In genomic region chr15:100615825-100616220, GRCm38 (mm10) we compare ENCODE assay signal across 8 mouse cellular contexts. TPM values are rescaled to one million over a fixed set of nuclear protein-coding genes. Genes with fewer than 3 reads are reported as not detected.
DNase-seq lines count a peak whose midpoint lies in the region; ATAC-seq and TF ChIP-seq lines count a peak whose summit lies in the region.

No protein-coding gene starts in this region.

- peak; percentile 90 for DNase-seq in ES-CJ7 (ENCODE audit: low read depth, low spot score)
- DNase-seq in c-Kit-positive CD71-positive TER-119-positive erythroid progenitor cells, embryonic 14.5 days (ENCODE audit: low spot score) = peak; percentile 87
- peak; percentile 88 for DNase-seq in heart, postnatal 0 days (ENCODE audit: low spot score)
- peak; percentile 94 to 97 for DNase-seq in kidney, postnatal 36 days
- peak; percentile 94 for DNase-seq in liver, postnatal 0 days

- H3K4me3 ChIP-seq in forebrain, embryonic 12.5 days (replicated peaks) = peak overlapping the region; percentile 81
- H3K4me3 ChIP-seq in heart, postnatal 0 days (ENCODE audit: low read depth, low read length) = peak overlapping the region; percentile 91
- H3K4me3 ChIP-seq in liver, postnatal 0 days (ENCODE audit: low read depth, low read length) = peak overlapping the region; percentile 99
- H3K4me3 ChIP-seq in neural tube, embryonic 14.5 days (ENCODE audit: low read depth, low read length) = peak overlapping the region; percentile 83
- H3K4me3 ChIP-seq in testis, adult 2 months (ENCODE audit: control insufficient read depth, low read depth, low read length) = peak overlapping the region; percentile 89

- no peaks in the 10 kb centered on the region; the same call in 1 of the 2 replicates for H3K27me3 ChIP-seq in forebrain, embryonic 12.5 days
- 0 out of 2 replicates have a peak, but pooled peaks cover 3% of the 10 kb centered on the region for H3K27me3 ChIP-seq in heart, postnatal 0 days (ENCODE audit: control insufficient read depth, insufficient read depth, low read length)
- no peaks in the 10 kb centered on the region for H3K27me3 ChIP-seq in liver, postnatal 0 days (ENCODE audit: insufficient read depth, low read length)
- H3K27me3 ChIP-seq in neural tube, embryonic 14.5 days (ENCODE audit: control insufficient read depth, insufficient read depth, low read length) = no peaks in the 10 kb centered on the region
- no peaks in the 10 kb centered on the region for H3K27me3 ChIP-seq in testis, adult 2 months (ENCODE audit: control insufficient read depth, insufficient read depth, low read length)

- peak; percentile 54 for TF ChIP-seq POLR2A in testis, adult 2 months (IDR thresholded peaks at IDR 0.05; ENCODE audit: control insufficient read depth, low read depth, low read length)

- ATAC-seq in forebrain, embryonic 12.5 days (ENCODE audit: low FRiP score) = peak; percentile 87
- peak; percentile 83 for ATAC-seq in heart, postnatal 0 days (ENCODE audit: insufficient read depth, low read depth)
- ATAC-seq in liver, postnatal 0 days = peak; percentile 73
- peak; percentile 89 for ATAC-seq in neural tube, embryonic 14.5 days (ENCODE audit: low read depth)

- TF ChIP-seq CTCF in heart, postnatal 0 days (IDR thresholded peaks at IDR 0.05; ENCODE audit: low read depth) = no peak
- TF ChIP-seq CTCF in liver, postnatal 0 days (IDR thresholded peaks at IDR 0.05; ENCODE audit: low read depth) = no peak
- no peak for TF ChIP-seq CTCF in testis, adult 2 months (IDR thresholded peaks at IDR 0.05; ENCODE audit: control insufficient read depth, insufficient read depth, insufficient replicate concordance, low read depth, low read length)

- no peak for TF ChIP-seq EP300 in heart, postnatal 0 days (IDR thresholded peaks at IDR 0.05; ENCODE audit: low read depth)
- no peak for TF ChIP-seq EP300 in liver, postnatal 0 days (IDR thresholded peaks at IDR 0.05; ENCODE audit: low read depth)

- no peaks in the 10 kb centered on the region for H3K9me3 ChIP-seq in forebrain, embryonic 12.5 days
- no peaks in the 10 kb centered on the region for H3K9me3 ChIP-seq in heart, postnatal 0 days (replicated peaks; ENCODE audit: control insufficient read depth, low read length)
- H3K9me3 ChIP-seq in liver, postnatal 0 days (ENCODE audit: low read length) = no peaks in the 10 kb centered on the region
- no peaks in the 10 kb centered on the region for H3K9me3 ChIP-seq in neural tube, embryonic 14.5 days (ENCODE audit: control insufficient read depth, low read length)

- 1% methylated on average over 42 of the region's 43 CpGs for WGBS in forebrain, embryonic 12.5 days
- under 1% methylated on average over 36 of the region's 43 CpGs for WGBS in heart, postnatal 0 days
- 3% methylated on average over 41 of the region's 43 CpGs for WGBS in liver, postnatal 0 days (ENCODE audit: insufficient replicate concordance)
- WGBS in neural tube, embryonic 14.5 days = under 1% methylated on average over 43 of the region's 43 CpGs

- H3K4me1 ChIP-seq in forebrain, embryonic 12.5 days = peaks cover 22% of the 10 kb centered on the region
- peaks cover 8% of the 10 kb centered on the region; the same call in 1 of the 2 replicates for H3K4me1 ChIP-seq in heart, postnatal 0 days (ENCODE audit: control insufficient read depth, insufficient read depth)
- H3K4me1 ChIP-seq in liver, postnatal 0 days (ENCODE audit: insufficient read depth) = peaks cover 8% of the 10 kb centered on the region
- peaks cover 11% of the 10 kb centered on the region; the same call in 1 of the 2 replicates for H3K4me1 ChIP-seq in neural tube, embryonic 14.5 days (ENCODE audit: control insufficient read depth, insufficient read depth, low read length)
- H3K4me1 ChIP-seq in testis, adult 2 months (ENCODE audit: control insufficient read depth, insufficient read depth, low read length) = peaks cover 12% of the 10 kb centered on the region

- H3K9ac ChIP-seq in forebrain, embryonic 12.5 days = peak overlapping the region; percentile 87
- H3K9ac ChIP-seq in heart, postnatal 0 days (replicated peaks; ENCODE audit: low read depth, low read length) = peak overlapping the region; percentile 92
- peak overlapping the region; percentile 99 for H3K9ac ChIP-seq in liver, postnatal 0 days (replicated peaks)
- peak overlapping the region; percentile 93 for H3K9ac ChIP-seq in neural tube, embryonic 14.5 days (replicated peaks; ENCODE audit: low read depth, low read length)

- H3K4me2 ChIP-seq in forebrain, embryonic 12.5 days = peak overlapping the region; percentile 85
- H3K4me2 ChIP-seq in heart, postnatal 0 days (ENCODE audit: low read depth, low read length) = peak overlapping the region; percentile 84
- peak overlapping the region; percentile 79 for H3K4me2 ChIP-seq in liver, postnatal 0 days (ENCODE audit: low read depth, low read length)
- H3K4me2 ChIP-seq in neural tube, embryonic 14.5 days (ENCODE audit: low read depth, low read length) = peak overlapping the region; percentile 62

- H3K36me3 ChIP-seq in forebrain, embryonic 12.5 days (replicated peaks) = peaks cover 35% of the 10 kb centered on the region
- H3K36me3 ChIP-seq in heart, postnatal 0 days (replicated peaks; ENCODE audit: control insufficient read depth, insufficient read depth, low read length) = peaks cover 35% of the 10 kb centered on the region
- peaks cover 38% of the 10 kb centered on the region for H3K36me3 ChIP-seq in liver, postnatal 0 days (replicated peaks; ENCODE audit: insufficient read depth, low read length)
- H3K36me3 ChIP-seq in neural tube, embryonic 14.5 days (ENCODE audit: control insufficient read depth, insufficient read depth, low read length) = peaks cover 17% of the 10 kb centered on the region
- H3K36me3 ChIP-seq in testis, adult 2 months (ENCODE audit: control insufficient read depth, insufficient read depth, low read length) = peaks cover 3% of the 10 kb centered on the region

- peak overlapping the region; percentile 93 for H3K27ac ChIP-seq in forebrain, embryonic 12.5 days
- H3K27ac ChIP-seq in heart, postnatal 0 days (ENCODE audit: low read depth) = peak overlapping the region; percentile 99
- peak overlapping the region; percentile 100 for H3K27ac ChIP-seq in liver, postnatal 0 days (ENCODE audit: low read depth)
- peak overlapping the region; percentile 97 for H3K27ac ChIP-seq in neural tube, embryonic 14.5 days (ENCODE audit: low read depth, low read length)
- peak overlapping the region; percentile 80 for H3K27ac ChIP-seq in testis, adult 2 months (ENCODE audit: control insufficient read depth, insufficient read depth, low read depth, low read length)

RNA-seq across cellular contexts. Expression of gene Dazap2, which starts 0.7 kb away (rescaled TPM):
- 197 and 204 TPM in 2 replicates for polyA plus RNA-seq in forebrain, embryonic 12.5 days (2016; fragmentation: Nextera tagmentation; extraction: Ambion mirVana)
- 234 and 284 TPM in 2 replicates for total RNA-seq in heart, postnatal 0 days (2014; rRNA removed; ENCODE audit: low replicate concordance)
- polyA plus RNA-seq in heart, postnatal 0 days (2015; fragmentation: Nextera tagmentation; extraction: Ambion mirVana) = 213 and 214 TPM in 2 replicates
- 145 and 146 TPM in 2 replicates for polyA plus RNA-seq in liver, postnatal 0 days (2015; fragmentation: Nextera tagmentation; extraction: Ambion mirVana)
- 138 and 142 TPM in 2 replicates for polyA plus RNA-seq in neural tube, embryonic 14.5 days (2014; fragmentation: Nextera tagmentation; extraction: Ambion mirVana)
- polyA plus RNA-seq in testis, adult 2 months (2012; rRNA removed) = 242 and 282 TPM in 2 replicates

RNA-seq across cellular contexts. Expression of gene Pou6f1, which starts 16.0 kb away (rescaled TPM):
- 27.3 and 33.8 TPM in 2 replicates for polyA plus RNA-seq in forebrain, embryonic 12.5 days (2016; fragmentation: Nextera tagmentation; extraction: Ambion mirVana)
- 6.0 and 18.8 TPM in 2 replicates for total RNA-seq in heart, postnatal 0 days (2014; rRNA removed; ENCODE audit: low replicate concordance)
- 3.2 and 5.2 TPM in 2 replicates for polyA plus RNA-seq in heart, postnatal 0 days (2015; fragmentation: Nextera tagmentation; extraction: Ambion mirVana)
- polyA plus RNA-seq in liver, postnatal 0 days (2015; fragmentation: Nextera tagmentation; extraction: Ambion mirVana) = 0.74 and 0.79 TPM in 2 replicates
- polyA plus RNA-seq in neural tube, embryonic 14.5 days (2014; fragmentation: Nextera tagmentation; extraction: Ambion mirVana) = 47.6 and 49.7 TPM in 2 replicates
- polyA plus RNA-seq in testis, adult 2 months (2012; rRNA removed) = 38.2 and 38.9 TPM in 2 replicates

RNA-seq across cellular contexts. Expression of gene Smagp, which starts 20.9 kb away (rescaled TPM):
- 2.8 and 2.9 TPM in 2 replicates for polyA plus RNA-seq in forebrain, embryonic 12.5 days (2016; fragmentation: Nextera tagmentation; extraction: Ambion mirVana)
- 20.5 and 27.6 TPM in 2 replicates for total RNA-seq in heart, postnatal 0 days (2014; rRNA removed; ENCODE audit: low replicate concordance)
- 15.9 and 19.0 TPM in 2 replicates for polyA plus RNA-seq in heart, postnatal 0 days (2015; fragmentation: Nextera tagmentation; extraction: Ambion mirVana)
- 21.7 and 24.8 TPM in 2 replicates for polyA plus RNA-seq in liver, postnatal 0 days (2015; fragmentation: Nextera tagmentation; extraction: Ambion mirVana)
- 1.7 and 3.8 TPM in 2 replicates for polyA plus RNA-seq in neural tube, embryonic 14.5 days (2014; fragmentation: Nextera tagmentation; extraction: Ambion mirVana)
- 3.6 and 4.9 TPM in 2 replicates for polyA plus RNA-seq in testis, adult 2 months (2012; rRNA removed)

RNA-seq across cellular contexts. Expression of gene Bin2, which starts 53.5 kb away (rescaled TPM):
- polyA plus RNA-seq in forebrain, embryonic 12.5 days (2016; fragmentation: Nextera tagmentation; extraction: Ambion mirVana) = 1.9 and 2.2 TPM in 2 replicates
- total RNA-seq in heart, postnatal 0 days (2014; rRNA removed; ENCODE audit: low replicate concordance) = 0.42 TPM in 1 of 2 replicates, not detected in the other
- 0.56 and 0.68 TPM in 2 replicates for polyA plus RNA-seq in heart, postnatal 0 days (2015; fragmentation: Nextera tagmentation; extraction: Ambion mirVana)
- 16.2 and 20.3 TPM in 2 replicates for polyA plus RNA-seq in liver, postnatal 0 days (2015; fragmentation: Nextera tagmentation; extraction: Ambion mirVana)
- 1.4 and 2.9 TPM in 2 replicates for polyA plus RNA-seq in neural tube, embryonic 14.5 days (2014; fragmentation: Nextera tagmentation; extraction: Ambion mirVana)
- polyA plus RNA-seq in testis, adult 2 months (2012; rRNA removed) = 19.3 and 19.7 TPM in 2 replicates

Comparison
In these comparisons a context has a peak if more than half of its experiments do, and no peak if none do; other contexts are left out.
1. Peak in every context shown above with its lines: DNase-seq, ATAC-seq, H3K4me3 ChIP-seq and H3K27ac ChIP-seq.